Mouse (Mus musculus) intestine, postnatal 0 days (tissue): ENCODE measurements around the gene Psmc6. TPM values are rescaled to one million over a fixed set of nuclear protein-coding genes. Genes with fewer than 3 reads are reported as not detected.

Experiments
- ATAC-seq: fragments of 200-750 bp; cut with Nextera tagmentation; 2 replicates; pipeline ENCODE4 v1.8.0; 2017; ENCODE audit warnings: mild to moderate bottlenecking, moderate TSS enrichment, moderate library complexity
- H3K27ac ChIP-seq: fragments of 300-500 bp; sonication (generic); 2 replicates; pipeline ENCODE4 v1.5.1; 2014; ENCODE audit warnings: mild to moderate bottlenecking, low read depth, low read length, moderate library complexity
- H3K27me3 ChIP-seq: fragments of 300-500 bp; sonication (generic); replicated peaks from 2 replicates; pipeline ENCODE4 v1.6.1; 2014; ENCODE audit warnings: low read length, mixed read lengths; ENCODE audit not compliant: control insufficient read depth, insufficient read depth
- H3K36me3 ChIP-seq: fragments of 300-500 bp; sonication (generic); 2 replicates; pipeline ENCODE4 v1.6.1; 2014; ENCODE audit warnings: mild to moderate bottlenecking, moderate library complexity; ENCODE audit not compliant: control insufficient read depth, insufficient read depth
- H3K4me1 ChIP-seq: fragments of 300-500 bp; sonication (generic); replicated peaks from 2 replicates; pipeline ENCODE4 v1.6.1; 2014; ENCODE audit warnings: antibody characterized with exemption, low read length, mixed read lengths; ENCODE audit not compliant: control insufficient read depth, insufficient read depth
- H3K4me2 ChIP-seq: fragments of 300-500 bp; sonication (generic); replicated peaks from 2 replicates; pipeline ENCODE4 v1.6.1; 2014; ENCODE audit warnings: low read depth, mild to moderate bottlenecking, moderate library complexity
- H3K4me3 ChIP-seq: fragments of 300-500 bp; sonication (generic); 2 replicates; pipeline ENCODE4 v1.5.1; 2014; ENCODE audit warnings: low read depth, low read length
- H3K9ac ChIP-seq: fragments of 300-500 bp; sonication (generic); 2 replicates; pipeline ENCODE4 v1.6.1; 2014; ENCODE audit warnings: mild to moderate bottlenecking, low read depth, low read length
- H3K9me3 ChIP-seq: fragments of 300-500 bp; sonication (generic); 2 replicates; pipeline ENCODE4 v1.6.1; 2016; ENCODE audit warnings: mixed run types; ENCODE audit not compliant: control insufficient read depth
- CTCF ChIP-seq: sonication (generic); IDR thresholded peaks from 2 replicates; pipeline ENCODE4 v1.5.1; 2016; ENCODE audit warnings: low read depth, mild to moderate bottlenecking, control low read depth, antibody characterized with exemption, moderate library complexity
- WGBS: fragments of 180-500 bp; shearing (Covaris S2); extraction: QIAGEN DNeasy Blood & Tissue Kit; methylation state at CpG from one replicate; pipeline ENCODE4 v1.1.7; 2014; 5-methylcytosine and 5-hydroxymethylcytosine counted together
- polyA plus RNA-seq: library from polyadenylated mRNA; unstranded; fragments of >200 nt; fragmentation: Nextera tagmentation; extraction: Ambion mirVana; gene quantifications from 2 replicates; pipeline ENCODE4 v1.2.1, GENCODE M21; 2015

The Psmc6 gene
- polyA plus RNA-seq, 1 experiment from 2014 or later, result 98.6 TPM

- Histone ChIP-seq H3K27me3 (no peaks in the 10 kb centered on the region), H3K27ac (peak overlapping the region; percentile 93), H3K4me3 (peak overlapping the region; percentile 90), H3K4me2 (peak overlapping the region; percentile 90), H3K4me1 (peaks cover 2% of the 10 kb centered on the region; the same call in 1 of the 2 replicates), H3K9ac (peak overlapping the region; percentile 93), H3K9me3 (no peaks in the 10 kb centered on the region), H3K36me3 (no peaks in the 10 kb centered on the region)
- WGBS, result 8% methylated on average over 3 of the region's 3 CpGs
- 0 out of 2 replicates have a peak, but pooled peaks have one; percentile 3 for ATAC-seq
- TF ChIP-seq CTCF, result no peak
Measured at GRCm38 (mm10) chr14:45389194-45389593, 59.6 kb downstream of the Psmc6 start.

Other genes with a start within 250 kb of the Psmc6 start
- gene Gpr137c, start 110.1 kb upstream of the Psmc6 start, polyA plus RNA-seq, result 1.4 and 2.0 TPM in 2 replicates
- gene Txndc16, start 109.5 kb upstream of the Psmc6 start, polyA plus RNA-seq, result 4.2 and 5.2 TPM in 2 replicates
- gene Ero1l, start 11.0 kb upstream of the Psmc6 start, polyA plus RNA-seq, result 96.3 and 96.6 TPM in 2 replicates
- gene Styx, start 21.3 kb downstream of the Psmc6 start, polyA plus RNA-seq, result 40.1 and 46.5 TPM in 2 replicates
- 37.8 and 40.9 TPM in 2 replicates for gene Gnpnat1, start 75.1 kb downstream of the Psmc6 start, polyA plus RNA-seq
- gene Fermt2, start 200.3 kb downstream of the Psmc6 start, polyA plus RNA-seq, result 138 and 147 TPM in 2 replicates